Mouse (Mus musculus) brain, embryonic 14.5 days (tissue): ENCODE results near the gene Arid2. TPM values are rescaled to one million over a fixed set of nuclear protein-coding genes. Genes with fewer than 3 reads are reported as not detected.

Experiments
- DNase-seq: peaks from one replicate; pipeline ENCODE4 v3.0.0-alpha.2; 2011; ENCODE audit warnings: low read depth
- CTCF ChIP-seq: fragments of 200-500 bp; IDR thresholded peaks from 2 replicates; pipeline ENCODE4 v1.5.1; 2012; ENCODE audit warnings: inconsistent platforms, mild to moderate bottlenecking, moderate library complexity, borderline replicate concordance; ENCODE audit not compliant: insufficient read depth, insufficient read length; ENCODE audit errors: extremely low read depth
- POLR2A ChIP-seq: fragments of 200-500 bp; IDR thresholded peaks from 2 replicates; pipeline ENCODE4 v1.6.1; 2012; ENCODE audit warnings: mild to moderate bottlenecking, inconsistent platforms, borderline replicate concordance; ENCODE audit not compliant: poor library complexity, insufficient read depth, insufficient read length, severe bottlenecking; ENCODE audit errors: extremely low read depth
- polyA plus RNA-seq: library from polyadenylated mRNA; depleted of rRNA; stranded (reverse); fragments of >200 nt; gene quantifications from 2 replicates; pipeline ENCODE4 v1.2.3, GENCODE M21; 2012

Arid2 gene
- polyA plus RNA-seq, 1 experiment, result 44.2 TPM

DNA sequence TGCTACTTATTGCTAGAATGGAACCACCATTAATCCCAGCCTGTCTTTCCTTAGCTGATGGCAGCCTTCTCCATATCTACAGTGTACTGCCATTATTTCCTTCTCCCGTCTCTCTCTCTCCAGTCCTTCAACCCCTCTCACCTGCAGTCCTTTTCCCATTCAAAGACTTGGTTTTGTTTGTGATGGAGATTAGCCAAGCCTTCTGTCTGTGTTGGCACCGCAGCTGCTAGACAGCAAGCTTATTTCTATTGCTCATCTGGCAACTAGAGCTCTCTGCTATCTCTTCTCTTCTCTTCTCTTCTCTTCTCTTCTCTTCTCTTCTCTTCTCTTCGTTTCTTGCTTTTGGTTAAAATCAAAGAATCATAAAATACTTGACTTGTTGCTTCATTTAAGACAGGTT is 78.0 kb downstream of the Arid2 start:
- peak; percentile 61 for DNase-seq
- TF ChIP-seq CTCF (no peak), POLR2A (no peak)

GRCm38 (mm10) chr15:96366176-96366963 is 79.1 kb downstream of the Arid2 start:
- no peak for DNase-seq
- TF ChIP-seq CTCF (no peak), POLR2A (no peak)

DNA sequence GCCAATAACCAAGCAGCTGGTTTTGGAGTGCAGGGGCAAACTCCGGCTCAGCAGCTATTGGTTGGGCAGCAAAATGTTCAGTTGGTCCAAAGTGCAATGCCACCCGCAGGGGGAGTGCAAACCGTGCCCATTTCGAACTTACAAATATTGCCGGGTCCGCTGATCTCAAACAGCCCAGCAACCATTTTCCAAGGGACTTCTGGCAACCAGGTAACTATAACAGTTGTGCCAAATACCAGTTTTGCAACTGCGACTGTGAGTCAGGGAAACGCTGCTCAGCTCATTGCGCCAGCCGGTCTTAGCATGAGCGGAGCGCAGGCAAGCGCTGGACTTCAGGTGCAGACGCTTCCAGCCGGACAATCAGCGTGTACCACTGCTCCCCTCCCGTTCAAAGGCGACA is 84.0 kb downstream of the Arid2 start:
- DNase-seq, result no peak
- TF ChIP-seq POLR2A (no peak), CTCF (no peak)

DNA sequence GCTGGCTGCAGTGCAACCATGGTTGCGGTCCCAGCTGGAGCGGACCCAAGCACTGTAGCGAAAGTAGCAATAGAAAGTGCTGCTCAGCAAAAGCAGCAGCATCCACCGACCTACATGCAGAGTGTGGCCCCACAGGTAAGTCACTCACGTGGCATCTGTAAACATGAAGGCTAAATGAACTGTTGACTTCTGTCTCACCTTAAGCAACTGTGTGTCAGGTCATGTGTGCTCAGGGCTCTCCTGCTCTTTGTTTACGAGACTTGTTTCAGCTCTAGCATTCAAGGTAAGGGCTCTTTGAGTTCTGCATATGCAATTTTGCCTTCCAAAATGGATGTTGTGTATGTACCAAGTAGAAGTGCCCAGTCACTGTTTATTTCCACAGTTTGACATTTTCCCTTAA is 85.3 kb downstream of the Arid2 start:
- DNase-seq, result no peak
- TF ChIP-seq CTCF, result no peak
- TF ChIP-seq POLR2A, result no peak

GRCm38 (mm10) chr15:96373161-96373560 is 85.8 kb downstream of the Arid2 start:
- TF ChIP-seq CTCF (no peak), POLR2A (no peak)

GRCm38 (mm10) chr15:96376214-96376613 is 88.9 kb downstream of the Arid2 start:
- no peak for TF ChIP-seq CTCF
- TF ChIP-seq POLR2A, result no peak
- DNase-seq, result no peak

More at GRCm38 (mm10) chr15:96373161-96373560, 85.8 kb downstream of the Arid2 start:
- no peak for DNase-seq

DNA sequence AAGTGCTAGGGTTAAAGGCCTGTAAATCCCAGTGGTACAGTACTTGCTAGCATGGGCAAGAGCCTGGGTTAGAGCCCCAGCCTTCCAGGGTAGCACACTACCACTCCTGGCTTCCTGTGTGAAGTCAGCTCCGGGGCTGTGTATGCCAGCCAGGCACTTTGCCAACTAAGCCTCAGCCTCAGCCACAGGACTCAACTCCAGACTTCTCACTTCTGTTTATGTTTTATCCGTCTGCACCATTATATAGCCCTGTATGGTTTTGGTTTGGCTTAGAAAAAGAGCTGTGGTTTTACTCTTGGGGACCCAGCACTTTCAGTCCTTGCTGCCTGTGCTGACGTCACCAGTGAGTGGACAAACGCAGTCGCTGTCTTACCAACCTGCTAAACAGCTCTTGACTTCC is 89.9 kb downstream of the Arid2 start:
- TF ChIP-seq POLR2A (no peak), CTCF (no peak)
- DNase-seq, result peak; percentile 55

DNA sequence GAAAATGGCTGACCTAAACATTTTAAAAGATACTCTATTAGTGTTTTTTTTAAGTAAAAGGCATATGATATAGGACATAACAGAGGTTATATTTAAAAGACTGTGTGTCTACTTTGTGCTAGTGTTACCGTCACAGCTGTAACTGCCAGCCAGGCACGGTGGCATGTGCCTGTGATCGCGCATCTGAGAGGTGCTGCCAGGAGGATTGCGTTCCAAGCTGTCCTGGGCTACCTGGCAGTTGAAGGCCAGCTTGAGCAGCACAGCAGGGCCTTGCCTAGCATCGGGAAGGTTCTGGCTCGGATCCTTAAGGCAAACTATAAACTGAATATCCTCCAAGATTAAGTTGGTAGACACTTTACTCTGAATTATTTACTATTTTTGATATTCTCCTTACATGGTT is 90.4 kb downstream of the Arid2 start:
- TF ChIP-seq CTCF (no peak), POLR2A (no peak)
- DNase-seq, result peak; percentile 32

DNA sequence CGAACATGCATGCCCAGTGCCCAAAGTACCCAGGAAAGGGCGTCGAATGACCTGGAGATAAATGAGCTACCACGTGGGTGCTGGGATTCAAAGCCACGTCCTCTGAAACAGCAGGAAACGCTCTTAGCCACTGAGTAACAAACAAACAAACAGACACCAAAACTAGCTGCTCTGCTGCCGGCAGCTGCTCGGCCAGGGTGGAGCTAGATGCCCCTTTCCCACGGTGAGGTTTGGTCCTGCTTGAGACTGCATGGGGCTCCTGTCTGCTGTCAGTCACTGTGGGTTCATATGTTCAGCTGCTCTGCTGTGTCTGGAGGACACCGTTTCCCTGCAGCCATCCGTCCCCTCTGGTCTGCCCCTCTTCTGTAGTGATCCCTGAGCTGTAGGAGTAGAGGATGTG is 94.9 kb downstream of the Arid2 start:
- TF ChIP-seq POLR2A, result no peak
- TF ChIP-seq CTCF, result no peak
- DNase-seq, result no peak

GRCm38 (mm10) chr15:96388565-96388964 is 101.2 kb downstream of the Arid2 start:
- no peak for DNase-seq
- no peak for TF ChIP-seq POLR2A
- no peak for TF ChIP-seq CTCF

DNA sequence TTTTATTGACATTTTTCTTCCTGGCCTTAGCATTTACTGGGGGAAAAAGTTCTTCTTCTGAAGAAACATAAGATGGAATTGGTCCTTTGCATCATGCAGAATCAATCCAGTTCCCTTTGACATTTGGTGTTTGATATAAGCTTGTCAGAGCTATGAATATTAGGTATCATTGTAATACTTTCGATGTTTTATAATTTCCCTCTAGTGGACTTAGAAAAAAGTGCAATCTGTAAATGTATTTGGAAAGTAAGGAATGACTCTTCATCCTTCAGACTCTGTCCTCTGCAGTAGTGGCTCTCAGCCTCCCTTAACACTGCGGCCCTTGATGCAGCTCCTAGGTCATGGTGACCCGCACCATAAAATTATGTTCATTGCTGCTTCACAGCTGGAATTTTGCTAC is 105.6 kb downstream of the Arid2 start:
- TF ChIP-seq POLR2A (no peak), CTCF (no peak)
- no peak for DNase-seq

- no peak for DNase-seq
- no peak for TF ChIP-seq POLR2A
- no peak for TF ChIP-seq CTCF
Measured at GRCm38 (mm10) chr15:96395071-96395470, 107.8 kb downstream of the Arid2 start.

GRCm38 (mm10) chr15:96396641-96397344 is 109.5 kb downstream of the Arid2 start:
- TF ChIP-seq POLR2A (no peak), CTCF (no peak)
- no peak for DNase-seq
